Mouse (Mus musculus): ENCODE data around the gene Ints1.

Gene Ints1

GRCm38 (mm10) chr5:139799801-139800590 is 24.5 kb upstream of the Ints1 start:
- no peak for DNase-seq (ENCODE audit: low spot score)

GRCm38 (mm10) chr5:139799041-139799440 is 23.6 kb upstream of the Ints1 start:
- no peak for DNase-seq (ENCODE audit: low spot score)

- no peak for DNase-seq (ENCODE audit: low spot score)
Measured at GRCm38 (mm10) chr5:139798168-139798900, 22.9 kb upstream of the Ints1 start.

DNA sequence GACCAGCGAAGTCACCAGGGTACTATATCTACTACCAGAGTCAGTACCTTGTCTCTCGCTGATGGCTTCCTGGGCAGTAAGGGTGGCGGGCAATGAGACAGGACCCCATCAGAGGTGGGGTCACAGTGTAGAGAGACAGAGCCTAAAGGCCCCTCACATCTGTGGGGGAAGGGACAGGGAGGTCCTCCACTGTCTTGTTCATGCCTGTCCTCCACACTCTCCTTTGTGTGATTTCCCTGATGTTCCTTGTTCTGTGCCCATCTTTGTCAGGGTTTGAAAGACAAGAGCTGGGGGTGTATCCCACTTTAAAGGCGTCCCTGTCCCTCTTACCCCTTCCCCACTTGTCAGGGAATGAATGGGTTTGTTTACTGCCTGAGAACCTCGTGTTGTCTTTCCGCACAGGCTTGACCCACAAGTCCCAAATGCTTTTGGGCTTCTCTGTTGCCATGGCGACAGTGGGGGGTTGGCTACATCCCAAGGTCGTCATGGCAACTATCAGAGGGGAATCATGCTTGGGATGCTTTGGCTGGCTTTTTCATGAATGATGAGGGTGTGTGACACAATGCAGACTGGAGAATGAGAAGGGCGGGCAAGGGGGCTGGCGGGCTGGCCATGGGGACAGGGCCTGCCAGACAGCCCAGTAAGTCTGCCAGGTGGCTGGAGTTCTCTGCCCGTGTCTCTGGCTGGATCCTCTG is 22.1 kb upstream of the Ints1 start:
- DNase-seq (ENCODE audit: low spot score): peak; percentile 94

GRCm38 (mm10) chr5:139796900-139797299 is 21.4 kb upstream of the Ints1 start:
- DNase-seq (ENCODE audit: low spot score): peak; percentile 70

DNA sequence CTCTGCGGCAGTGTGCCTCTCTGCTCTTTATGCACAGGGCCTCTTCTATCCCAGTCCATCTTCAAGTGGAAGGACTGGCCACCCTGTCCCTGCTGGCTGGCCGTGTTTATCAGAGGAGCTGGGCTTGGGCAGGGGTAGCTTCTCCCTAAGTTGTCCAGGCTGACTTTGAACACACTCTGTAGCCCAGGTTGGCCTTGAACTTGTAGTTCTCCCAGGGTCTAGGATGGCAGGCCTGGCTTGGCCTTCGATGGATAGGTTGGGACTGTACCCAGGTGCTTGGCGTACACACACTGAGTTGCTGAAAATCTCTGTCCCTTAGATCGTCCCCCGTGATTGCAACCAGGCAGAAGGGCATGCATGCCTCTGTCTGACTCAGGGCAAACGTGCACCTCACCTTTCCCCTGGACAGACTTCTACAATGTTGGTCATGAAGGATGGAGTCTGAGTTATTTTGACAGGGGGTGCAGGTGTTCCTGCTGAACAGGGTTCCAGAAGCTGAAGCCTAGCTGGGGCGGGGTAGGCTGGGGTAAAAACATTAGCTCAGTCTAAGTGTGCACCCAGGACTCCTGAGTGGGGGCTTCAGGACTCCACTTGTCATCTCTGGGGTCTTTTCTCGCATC is 20.6 kb upstream of the Ints1 start:
- DNase-seq (ENCODE audit: low spot score): no peak

GRCm38 (mm10) chr5:139794938-139795337 is 19.5 kb upstream of the Ints1 start:
- no peak for DNase-seq (ENCODE audit: low spot score)

GRCm38 (mm10) chr5:139794137-139794536 is 18.7 kb upstream of the Ints1 start:
- DNase-seq (ENCODE audit: low spot score): no peak

DNA sequence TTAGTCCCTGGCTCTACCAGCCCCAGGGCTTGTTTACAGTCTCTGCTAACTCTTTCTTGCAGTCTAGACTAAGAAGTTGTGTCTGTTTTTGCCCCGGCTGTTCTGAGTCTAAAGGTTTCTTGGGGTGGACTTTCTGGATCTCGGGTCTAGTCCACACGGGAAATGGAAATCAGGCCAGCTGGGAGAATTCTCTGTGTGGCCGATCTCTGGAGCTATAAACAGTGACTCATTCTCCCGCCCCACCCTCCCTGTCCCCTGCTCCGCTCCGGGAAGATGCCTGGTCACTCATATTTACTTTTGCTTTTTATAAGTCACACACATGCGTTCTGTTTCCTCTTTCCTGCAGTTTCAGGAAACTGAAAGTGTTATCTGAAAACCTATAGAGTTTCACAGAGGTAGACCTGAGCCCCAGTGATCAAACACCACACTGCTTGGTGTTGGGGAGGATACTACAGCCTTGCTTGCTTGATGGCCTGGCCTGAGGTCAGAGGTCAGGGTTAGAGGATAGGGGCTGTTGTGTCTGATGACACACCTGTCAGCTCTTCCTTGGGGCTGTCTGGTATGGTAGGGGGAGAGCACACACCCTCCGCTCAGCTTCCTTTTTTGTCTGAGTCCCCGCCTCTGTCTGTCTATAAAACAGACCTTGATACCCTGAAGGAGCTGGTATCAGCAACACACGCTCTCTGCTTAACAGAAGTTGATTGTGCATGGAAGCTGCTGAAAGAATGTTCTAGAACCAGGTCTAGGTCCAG is 18.0 kb upstream of the Ints1 start:
- no peak for DNase-seq (ENCODE audit: low spot score)

GRCm38 (mm10) chr5:139792966-139793337 is 17.5 kb upstream of the Ints1 start:
- no peak for DNase-seq (ENCODE audit: low spot score)

DNA sequence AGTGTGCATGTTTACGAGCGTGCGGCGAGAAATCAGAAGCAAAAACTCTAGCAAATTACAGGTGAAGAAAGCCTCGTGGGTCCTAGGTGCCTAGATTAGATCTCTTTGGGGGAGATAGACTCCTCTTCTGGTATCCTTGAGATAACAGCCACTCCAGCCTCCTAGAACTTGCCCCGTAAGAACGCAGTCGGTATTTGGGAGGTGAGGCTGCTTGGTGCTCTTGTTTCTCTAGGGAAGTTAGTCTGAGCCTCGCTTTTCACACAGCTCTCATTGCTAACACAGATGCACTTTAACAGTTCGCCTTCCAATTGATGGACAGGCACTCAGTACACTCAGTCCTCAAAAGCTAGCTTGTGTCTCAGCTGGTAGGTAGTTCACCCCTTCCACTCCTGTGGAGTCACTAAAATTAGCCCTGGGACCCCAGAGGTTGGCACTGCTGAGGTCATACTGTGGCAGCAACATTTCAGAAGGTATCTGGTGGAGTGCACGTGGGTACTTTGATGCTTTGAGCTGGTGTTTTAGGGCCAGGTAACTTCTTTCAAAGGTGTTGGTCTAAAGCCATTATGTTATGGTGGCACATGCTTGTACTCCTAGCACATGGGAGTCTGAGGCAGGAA is 16.8 kb upstream of the Ints1 start:
- DNase-seq (ENCODE audit: low spot score): no peak

DNA sequence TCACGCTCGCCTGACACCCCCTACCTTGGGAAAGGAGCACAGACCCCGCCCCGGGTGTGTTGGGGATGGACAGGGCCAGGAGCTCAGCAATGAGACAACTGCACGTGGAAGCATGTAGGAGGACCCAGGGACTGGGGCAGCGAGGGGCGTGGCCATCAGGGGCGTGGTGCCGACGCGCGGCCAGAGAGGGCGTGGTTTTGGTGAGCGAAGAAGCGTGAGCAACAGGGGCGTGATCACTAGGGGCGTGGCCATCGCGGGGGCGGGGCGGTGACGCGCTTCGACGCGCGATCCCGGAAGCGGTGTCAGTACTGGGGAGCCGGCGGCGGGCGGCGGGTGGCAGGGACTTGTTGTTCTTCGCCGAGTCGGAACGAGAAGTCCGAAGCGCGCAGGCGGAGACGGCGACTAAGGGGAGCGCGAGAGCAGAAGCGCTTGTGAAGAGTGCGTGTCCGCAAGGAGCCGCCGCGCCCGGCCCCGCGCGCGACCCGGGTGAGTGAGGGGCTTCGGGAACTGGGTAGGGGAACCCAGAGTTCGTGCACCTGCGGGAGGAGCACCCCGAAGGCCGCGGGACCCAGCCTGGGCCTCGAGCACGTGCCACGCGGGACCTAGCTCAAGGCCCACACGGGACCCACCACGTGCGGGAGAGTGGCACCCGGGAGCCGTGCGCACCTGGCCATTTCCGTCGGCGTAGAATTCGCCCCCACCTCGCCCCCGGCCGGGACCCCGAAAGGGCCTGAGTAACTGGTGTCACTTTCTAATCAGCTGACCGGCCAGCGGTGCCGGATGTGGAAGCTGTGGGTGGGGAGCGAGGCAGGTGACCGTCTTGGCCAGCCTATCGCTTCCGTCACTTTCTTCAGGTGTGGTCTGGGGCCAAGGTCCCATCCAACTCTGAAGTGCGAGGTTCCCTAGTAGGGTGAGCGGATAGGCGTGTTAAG is 16.0 kb upstream of the Ints1 start, which contains the start of gene Mafk:
TSS of gene Mafk (plus strand) at position 287 of the 932 bp plus-strand sequence.
- DNase-seq (ENCODE audit: low spot score): peak; percentile 99

DNA sequence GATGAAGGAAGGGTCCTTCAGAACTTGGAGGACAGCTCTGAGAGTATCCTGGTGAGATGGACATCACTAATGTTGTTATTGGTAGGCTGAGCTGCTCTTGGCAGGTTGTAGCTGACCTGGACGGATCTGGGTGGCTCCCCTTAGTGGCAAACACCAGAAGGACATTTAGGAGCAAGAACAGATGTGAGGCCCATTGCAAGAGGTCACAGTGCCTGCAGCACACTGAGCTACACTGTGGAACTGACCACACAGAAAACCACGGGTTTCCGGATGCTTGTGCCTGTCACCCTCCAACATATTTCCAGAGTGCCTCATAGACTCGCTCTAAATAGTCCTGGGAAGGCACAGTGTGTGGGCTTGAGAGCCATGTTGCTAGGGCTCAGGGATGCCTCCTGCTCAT is 14.0 kb upstream of the Ints1 start:
- DNase-seq (ENCODE audit: low spot score): no peak

- no peak for DNase-seq (ENCODE audit: low spot score)
Measured at GRCm38 (mm10) chr5:139781406-139781805, 5.9 kb upstream of the Ints1 start.

- no peak for DNase-seq (ENCODE audit: low spot score)
Measured at GRCm38 (mm10) chr5:139776966-139777365, 1.5 kb upstream of the Ints1 start.

DNA sequence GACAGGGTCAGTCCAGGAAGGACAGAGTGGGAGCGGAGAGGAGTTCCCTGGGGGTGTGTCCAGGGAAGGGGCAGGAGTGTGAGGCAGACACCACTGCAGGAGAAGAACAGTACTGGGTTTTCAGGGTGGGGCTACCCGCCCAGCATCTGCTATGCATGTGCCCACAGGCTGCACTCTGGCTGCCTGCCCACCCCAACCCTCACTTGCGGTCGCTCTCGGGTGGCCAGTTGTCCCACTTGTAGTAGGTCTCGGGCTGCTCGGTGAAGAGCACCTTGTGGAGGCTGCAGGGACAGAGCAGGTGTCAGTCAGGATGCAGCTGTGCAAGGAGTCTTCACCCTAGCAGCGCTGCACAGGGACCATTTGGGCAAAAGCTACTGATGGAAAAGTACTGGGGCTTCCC is 7.3 kb downstream of the Ints1 start:
- no peak for DNase-seq (ENCODE audit: low spot score)

DNA sequence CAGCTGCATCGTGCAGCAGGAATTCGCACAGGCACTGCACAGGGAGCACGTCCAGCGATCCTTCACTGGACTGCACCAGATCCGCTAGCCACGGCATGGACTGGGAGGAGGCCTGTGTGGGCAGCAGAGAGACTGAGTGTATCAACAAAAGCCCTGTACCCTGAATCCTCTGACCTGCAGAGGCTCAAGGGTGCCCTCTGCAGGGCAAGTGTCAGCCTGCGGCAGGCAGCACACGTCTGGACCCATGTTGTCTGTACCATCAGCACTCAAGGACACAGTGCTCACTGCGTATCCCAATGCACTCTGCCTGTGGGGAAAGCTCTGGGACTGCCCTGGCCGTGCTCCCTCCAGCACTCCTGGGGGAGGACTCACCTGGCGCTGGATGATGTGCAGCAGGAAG is 11.2 kb downstream of the Ints1 start:
- peak; percentile 53 for DNase-seq (ENCODE audit: low spot score)

DNA sequence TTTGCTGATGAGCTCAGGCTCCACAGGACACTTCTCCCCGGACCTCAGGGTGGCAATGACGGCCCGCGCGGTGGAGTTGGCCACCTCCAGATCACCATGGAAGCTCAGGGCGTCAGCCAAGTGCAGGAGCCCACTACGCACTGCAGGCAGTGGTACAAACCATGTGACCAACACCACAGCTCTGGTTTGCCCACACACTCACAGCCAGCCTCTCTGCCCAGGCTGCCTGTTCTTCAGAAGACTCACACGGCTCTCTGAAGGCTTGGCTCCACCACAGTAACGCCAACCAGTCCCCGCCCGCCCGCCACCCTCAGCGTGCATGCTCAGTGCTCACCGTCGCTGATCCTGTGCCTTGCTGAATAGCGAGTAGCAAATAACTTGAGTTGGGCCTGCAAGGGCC is 17.4 kb downstream of the Ints1 start:
- no peak for DNase-seq (ENCODE audit: low spot score)

DNA sequence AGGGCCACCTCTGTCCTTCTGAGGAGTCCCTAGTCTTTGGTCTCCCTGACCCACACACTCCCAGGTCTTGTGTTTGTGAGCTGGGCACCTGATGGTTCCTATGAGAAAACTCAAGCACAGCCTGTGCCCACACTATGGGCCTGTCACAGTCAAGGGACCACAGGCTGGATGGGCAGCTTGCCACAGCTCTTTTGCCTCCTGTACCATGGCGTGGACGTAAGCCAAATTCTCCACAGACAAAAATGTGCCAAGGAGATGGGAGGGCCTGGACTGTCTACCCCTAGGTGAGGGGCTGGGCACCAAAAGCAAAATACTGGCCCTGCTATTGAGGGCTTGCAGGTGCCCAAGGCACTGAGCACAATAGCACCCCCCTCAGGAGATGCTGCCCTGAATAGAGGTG is 18.9 kb downstream of the Ints1 start:
- no peak for DNase-seq (ENCODE audit: low spot score)

GRCm38 (mm10) chr5:139756135-139756534 is 19.3 kb downstream of the Ints1 start:
- no peak for DNase-seq (ENCODE audit: low spot score)
